Mouse (Mus musculus): ENCODE measurements around the gene Gm2075. TPM values are rescaled to one million over a fixed set of nuclear protein-coding genes. Genes with fewer than 3 reads are reported as not detected.
"Not testable (repeated sequence)": the region's sequence is repeated elsewhere in the genome, so short reads cannot be mapped to it uniquely, and the experiment has no call there.

Gm2075 gene
- not detected for polyA plus RNA-seq (2017; shearing (Covaris generic))

- not testable (repeated sequence) for ATAC-seq
Observed at GRCm38 (mm10) chr12:88011548-88011947, at the start of gene Gm2075. Gene Gm2075 (plus strand): TSS chr12:88011848.

DNA sequence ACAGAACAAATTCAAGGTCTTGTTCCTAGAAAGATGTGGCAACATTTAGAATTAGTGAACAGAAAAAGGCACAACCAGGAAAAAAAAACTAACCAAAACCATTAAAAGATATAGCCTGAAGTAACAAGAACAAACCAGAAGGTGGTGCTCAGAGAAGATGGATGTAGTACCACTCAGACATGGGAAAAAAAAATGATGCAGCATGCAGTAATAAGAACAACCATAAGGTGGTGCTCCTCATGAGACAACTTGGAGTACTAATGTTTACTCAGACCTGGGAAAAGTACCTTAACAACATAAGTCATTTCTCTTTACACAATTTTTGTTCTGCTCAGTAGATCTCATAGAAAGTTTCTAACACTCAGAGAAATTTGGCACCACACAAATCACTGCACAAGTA, 27.6 kb upstream of the Gm2075 start:
- not testable (repeated sequence) for ATAC-seq

GRCm38 (mm10) chr12:88004118-88004517, 7.5 kb upstream of the Gm2075 start:
- ATAC-seq = not testable (repeated sequence)

GRCm38 (mm10) chr12:88018671-88019070, 7.0 kb downstream of the Gm2075 start, which contains the start of gene Gm6803:
Gene Gm6803 (minus strand): TSS chr12:88018771.
- ATAC-seq = not testable (repeated sequence)

- ATAC-seq = not testable (repeated sequence)
Observed at GRCm38 (mm10) chr12:88026704-88027103, 15.1 kb downstream of the Gm2075 start, which contains the start of gene Gm2056. Gene Gm2056 (plus strand): TSS chr12:88027004.

DNA sequence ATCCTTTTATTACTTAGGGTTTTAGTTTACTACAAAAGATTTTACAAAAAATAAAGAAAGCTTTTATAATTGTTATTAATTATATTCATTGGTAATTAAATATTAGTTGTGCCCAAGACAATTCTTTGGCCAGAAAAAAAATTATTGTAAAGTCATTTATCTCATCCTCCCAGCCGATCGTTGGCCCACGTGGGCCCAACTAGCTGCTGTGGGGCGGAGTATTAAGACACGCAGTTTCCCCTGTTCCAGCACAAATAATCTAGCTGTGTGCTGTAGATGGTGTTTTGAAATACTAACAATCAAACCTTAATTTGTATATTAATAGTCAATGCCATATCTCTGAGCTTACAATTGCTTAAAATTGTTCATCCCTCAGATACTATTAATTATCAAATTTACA, 20.6 kb downstream of the Gm2075 start:
- ATAC-seq = not testable (repeated sequence)

GRCm38 (mm10) chr12:88039062-88039461, 27.4 kb downstream of the Gm2075 start:
- not testable (repeated sequence) for ATAC-seq

DNA sequence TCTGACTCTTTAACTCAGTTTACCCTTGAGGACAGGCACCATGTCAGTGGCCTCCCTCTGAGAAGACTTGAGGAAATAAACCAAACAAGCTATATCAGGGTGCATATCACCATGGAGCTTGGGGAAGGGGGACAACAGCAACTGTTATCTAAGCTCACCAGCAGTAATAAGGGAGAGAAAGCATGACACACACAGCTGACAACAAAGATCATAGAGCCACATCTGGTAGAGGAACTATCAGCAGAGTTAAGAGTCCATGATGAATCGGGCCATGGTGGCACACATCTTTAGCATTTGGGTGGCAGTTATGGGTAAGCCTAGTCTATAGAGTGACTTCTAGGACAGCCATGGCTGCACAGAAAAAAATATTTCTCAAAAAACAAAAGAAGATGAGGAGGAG, 28.1 kb downstream of the Gm2075 start:
- ATAC-seq = not testable (repeated sequence)

DNA sequence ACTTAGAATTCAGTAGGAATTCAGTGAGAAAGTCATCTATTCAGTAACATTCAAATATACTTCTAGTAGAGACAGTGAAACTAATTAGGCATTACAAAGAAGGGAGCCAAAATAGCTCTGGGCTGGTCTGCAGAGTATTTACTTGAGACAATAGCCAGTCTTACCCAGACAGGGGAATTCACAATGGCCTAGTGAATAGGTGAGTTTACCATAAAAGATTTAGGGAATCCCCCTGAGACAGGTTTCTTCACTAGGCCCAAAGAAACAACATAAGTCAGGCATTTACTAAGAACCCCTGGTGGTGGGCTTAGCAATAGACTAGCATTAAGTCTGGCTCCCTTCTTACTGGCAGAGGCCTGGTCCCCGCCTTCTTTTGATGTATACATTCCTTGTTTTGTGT, 33.6 kb downstream of the Gm2075 start:
- not testable (repeated sequence) for ATAC-seq

Other genes starting within 250 kb of the Gm2075 start
- gene Gm21319, start 236.1 kb upstream of the Gm2075 start, polyA plus RNA-seq (2017; shearing (Covaris generic)) = not detected
- not detected for gene Gm21936, start 216.3 kb upstream of the Gm2075 start, polyA plus RNA-seq (2017; shearing (Covaris generic))
- gene BB287469, start 195.3 kb upstream of the Gm2075 start, polyA plus RNA-seq (2017; shearing (Covaris generic)) = not detected
- gene Gm2001, start 169.5 kb upstream of the Gm2075 start, polyA plus RNA-seq (2017; shearing (Covaris generic)) = not detected
- not detected for gene Gm2016, start 137.8 kb upstream of the Gm2075 start, polyA plus RNA-seq (2017; shearing (Covaris generic))
- gene Gm2022, start 116.5 kb upstream of the Gm2075 start, polyA plus RNA-seq (2017; shearing (Covaris generic)) = not detected
- not detected for gene Gm2035, start 92.0 kb upstream of the Gm2075 start, polyA plus RNA-seq (2017; shearing (Covaris generic))
- not detected for gene Gm2042, start 57.8 kb upstream of the Gm2075 start, polyA plus RNA-seq (2017; shearing (Covaris generic))
- gene Gm6803, start 6.9 kb downstream of the Gm2075 start, polyA plus RNA-seq (2017; shearing (Covaris generic)) = not detected
- not detected for gene Gm2056, start 15.2 kb downstream of the Gm2075 start, polyA plus RNA-seq (2017; shearing (Covaris generic))
- gene Gm16368, start 71.8 kb downstream of the Gm2075 start, polyA plus RNA-seq (2017; shearing (Covaris generic)) = not detected
- not detected for gene Gm10436, start 170.3 kb downstream of the Gm2075 start, polyA plus RNA-seq (2017; shearing (Covaris generic))
- not detected for gene Gm8332, start 238.3 kb downstream of the Gm2075 start, polyA plus RNA-seq (2017; shearing (Covaris generic))